Mouse (Mus musculus): ENCODE results near the gene Pafah2. TPM values are rescaled to one million over a fixed set of nuclear protein-coding genes. Genes with fewer than 3 reads are reported as not detected.

Pafah2 gene
- polyA plus RNA-seq (2012): 9.7 and 16.6 TPM in 2 replicates

DNA sequence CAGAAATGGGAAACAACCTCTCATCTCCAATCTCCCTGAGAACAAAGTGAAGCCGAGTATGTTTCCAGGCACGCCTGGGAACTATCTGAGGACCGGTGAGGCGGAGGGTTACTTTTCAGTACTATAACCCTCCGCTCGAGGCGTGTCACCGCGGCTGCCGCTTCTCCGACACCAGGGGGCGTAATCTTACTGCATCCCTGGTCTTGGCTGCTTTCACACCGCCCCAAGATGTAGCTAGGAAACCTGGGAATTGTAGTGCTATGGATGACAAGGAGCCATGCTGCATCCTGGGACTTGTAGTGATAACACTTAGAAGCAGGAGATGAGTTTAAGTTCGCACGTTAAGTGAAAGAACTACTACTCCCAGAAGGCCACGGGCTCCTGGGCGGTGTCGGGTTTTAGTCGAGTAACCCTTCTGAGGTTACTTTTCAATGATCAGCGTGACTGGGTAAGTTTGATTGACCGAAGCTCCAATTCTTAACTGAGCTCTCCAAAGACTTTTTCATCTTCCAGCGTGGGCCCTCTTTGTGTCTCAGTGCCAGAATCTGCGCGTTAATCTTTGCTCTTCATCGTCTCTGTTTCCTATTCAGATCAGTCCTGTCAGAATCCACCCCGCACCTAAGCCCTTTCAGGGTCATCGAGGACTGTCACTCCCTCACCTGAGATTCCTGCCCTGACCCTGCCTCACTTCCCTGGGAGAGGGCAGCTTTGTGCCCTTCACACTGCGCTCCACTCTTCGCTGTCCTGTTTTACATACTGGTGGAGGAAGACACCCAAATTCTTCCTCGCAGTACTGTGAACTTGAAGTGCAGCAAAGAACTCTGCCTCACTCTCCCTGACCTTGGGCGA, at the start of gene Pafah2:
TSS of gene Pafah2 (plus strand) at position 344 of the 849 bp plus-strand sequence.

DNA sequence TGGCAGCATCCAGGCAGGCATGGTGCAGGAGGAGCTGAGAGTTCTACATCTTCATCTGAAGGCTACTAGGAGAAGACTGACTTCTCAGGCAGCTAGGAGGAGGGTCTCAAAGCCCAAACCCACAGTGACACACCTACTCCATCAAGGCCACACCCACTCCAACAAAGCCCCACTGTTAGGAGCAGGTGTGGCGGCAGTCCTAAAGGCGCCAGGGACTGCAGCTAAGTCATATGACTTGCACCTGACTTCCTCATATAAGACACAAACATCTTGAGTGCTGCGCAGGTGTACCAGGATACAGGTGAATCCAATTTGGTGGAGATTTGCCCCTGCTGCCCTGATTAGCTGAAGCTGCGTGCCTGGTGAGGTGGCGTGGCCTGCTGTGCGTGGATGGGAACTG, 12.4 kb upstream of the Pafah2 start, which contains the start of gene Extl1:
TSS of gene Extl1 (minus strand) at position 101 of the 400 bp plus-strand sequence.

DNA sequence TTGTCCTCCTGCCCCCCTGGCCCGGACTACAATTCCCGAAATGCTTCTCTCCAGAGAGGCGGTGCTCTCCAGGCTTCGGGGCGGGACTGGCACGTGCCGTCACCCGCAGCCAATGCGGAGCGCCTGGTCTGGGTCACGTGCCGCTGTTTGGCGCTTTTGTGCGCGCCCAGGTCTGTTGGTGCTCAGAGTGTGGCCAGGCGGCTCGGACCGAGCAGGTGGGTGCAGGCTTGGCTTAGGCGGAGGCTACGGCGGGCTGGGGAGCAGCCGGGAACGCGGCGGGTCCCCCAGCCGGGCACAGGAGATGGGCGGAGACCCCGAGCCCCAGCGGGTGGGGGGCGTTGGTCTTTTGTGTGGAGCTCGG, 72.1 kb downstream of the Pafah2 start, which contains the start of gene Stmn1:
TSS of gene Stmn1 (plus strand) at position 106 of the 361 bp plus-strand sequence.

Other genes with a start within 250 kb of the Pafah2 start
- 41.4 and 47.6 TPM in 2 replicates for gene Cep85, start 209.2 kb upstream of the Pafah2 start, polyA plus RNA-seq (2012)
- not detected in 2 replicates for gene Gm7534, start 193.3 kb upstream of the Pafah2 start, polyA plus RNA-seq (2012)
- gene Catsper4, start 168.9 kb upstream of the Pafah2 start, polyA plus RNA-seq (2012): not detected in 2 replicates
- 0.23 and 0.50 TPM in 2 replicates for gene Cnksr1, start 157.9 kb upstream of the Pafah2 start, polyA plus RNA-seq (2012)
- gene E130218I03Rik, start 152.7 kb upstream of the Pafah2 start, polyA plus RNA-seq (2012): 0.10 and 0.25 TPM in 2 replicates
- 60.4 and 65.0 TPM in 2 replicates for gene Zfp593, start 150.7 kb upstream of the Pafah2 start, polyA plus RNA-seq (2012)
- not detected in 2 replicates for gene Gm30191, start 149.4 kb upstream of the Pafah2 start, polyA plus RNA-seq (2012)
- gene Grrp1, start 142.2 kb upstream of the Pafah2 start, polyA plus RNA-seq (2012): 0.43 and 0.83 TPM in 2 replicates
- gene Pdik1l, start 108.4 kb upstream of the Pafah2 start, polyA plus RNA-seq (2012): 1.9 and 3.0 TPM in 2 replicates
- not detected in 2 replicates for gene Trim63, start 81.2 kb upstream of the Pafah2 start, polyA plus RNA-seq (2012)
- 0.09 and 0.11 TPM in 2 replicates for gene Slc30a2, start 53.1 kb upstream of the Pafah2 start, polyA plus RNA-seq (2012)
- 0.08 TPM in 1 of 2 replicates, not detected in the other for gene Extl1, start 12.5 kb upstream of the Pafah2 start, polyA plus RNA-seq (2012)
- 421 and 705 TPM in 2 replicates for gene Stmn1, start 72.0 kb downstream of the Pafah2 start, polyA plus RNA-seq (2012)
- 11.8 and 24.3 TPM in 2 replicates for gene Paqr7, start 100.4 kb downstream of the Pafah2 start, polyA plus RNA-seq (2012)
- 10.7 and 16.3 TPM in 2 replicates for gene Aunip, start 114.7 kb downstream of the Pafah2 start, polyA plus RNA-seq (2012)
- 40.5 and 43.7 TPM in 2 replicates for gene Mtfr1l, start 139.1 kb downstream of the Pafah2 start, polyA plus RNA-seq (2012)
- 40.5 and 40.7 TPM in 2 replicates for gene Selenon, start 155.8 kb downstream of the Pafah2 start, polyA plus RNA-seq (2012)

Data from megakaryocyte-erythroid progenitor cell, adult 5 weeks (primary cell).